ENCODE assay signal across 8 mouse cellular contexts in the genomic region with DNA sequence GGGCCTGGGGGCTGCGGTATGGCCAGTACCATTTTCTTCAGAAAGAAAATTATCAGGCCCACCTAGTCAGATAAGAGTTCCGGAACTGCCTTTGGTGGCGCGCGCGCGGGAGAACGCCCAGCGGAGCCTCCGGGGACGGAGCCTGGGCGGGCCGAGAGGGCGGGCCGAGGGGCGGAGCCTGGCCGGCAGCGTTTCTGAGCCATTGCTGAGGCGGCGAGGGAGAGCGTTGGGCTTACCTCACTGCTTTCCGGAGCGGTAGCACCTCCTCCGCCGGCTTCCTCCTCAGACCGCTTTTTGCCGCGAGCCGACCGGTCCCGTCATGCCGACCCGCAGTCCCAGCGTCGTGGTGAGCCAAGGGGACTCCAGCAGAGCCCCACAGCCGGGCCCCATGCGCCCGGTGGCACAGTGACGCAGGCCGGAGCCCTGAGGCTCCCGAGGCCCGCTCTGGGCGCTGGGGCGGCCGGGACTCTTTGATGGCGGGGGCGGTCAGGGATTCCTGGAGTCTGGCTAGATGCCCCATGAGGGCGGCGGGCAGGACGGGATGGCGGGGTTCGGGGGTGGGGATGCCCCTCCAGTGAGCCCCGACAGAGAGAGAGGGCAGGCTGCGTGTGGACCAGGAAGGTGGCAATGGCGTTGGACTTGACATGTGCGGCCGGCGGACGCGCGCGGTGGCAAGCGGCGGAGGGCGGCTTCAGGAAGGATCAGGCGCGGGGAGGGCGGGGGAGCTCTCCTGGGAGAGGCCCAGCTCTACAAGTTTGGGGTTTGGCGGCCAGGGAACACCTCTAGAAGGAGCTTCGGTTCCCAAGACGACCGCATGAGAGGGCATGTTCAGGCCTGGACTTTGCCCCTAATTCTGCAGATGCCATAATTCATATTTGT. TPM values are rescaled to one million over a fixed set of nuclear protein-coding genes. Genes with fewer than 3 reads are reported as not detected.
DNase-seq lines count a peak whose midpoint lies in the region; ATAC-seq and TF ChIP-seq lines count a peak whose summit lies in the region.

Gene Hprt (plus strand): TSS at position 233 of the 879 bp plus-strand sequence.

- H3K4me3 ChIP-seq in lung, postnatal 0 days (ENCODE audit: low read depth, low read length): peak within 1 kb of the TSS; percentile 67

- peak; percentile 89 for DNase-seq in NIH3T3 (ENCODE audit: low read depth)
- DNase-seq in cerebellum, adult 9-10 months: peak; percentile 71
- DNase-seq in layer of hippocampus, postnatal 10 days (ENCODE audit: low spot score in 2 of 2): peak; percentile 76 to 82
- DNase-seq in lung, postnatal 0 days (ENCODE audit: low spot score): peak; percentile 89
- peak; percentile 36 for DNase-seq in ovary, postnatal 10 days (ENCODE audit: low spot score)
- DNase-seq in thymus, postnatal 0 days (ENCODE audit: low spot score): peak; percentile 80

- peak within 1 kb of the TSS; percentile 48 for H3K4me2 ChIP-seq in lung, postnatal 0 days (replicated peaks; ENCODE audit: low read depth, low read length)

- H3K9me3 ChIP-seq in lung, postnatal 0 days (ENCODE audit: low read length): no peaks in the 10 kb centered on the region

- ATAC-seq in frontal cortex, adult (ENCODE audit: low TSS enrichment): peak; percentile 99
- peak; percentile 98 for ATAC-seq in hematopoietic stem cell, adult 5-6 weeks (replicated peaks in 1 of 2; ENCODE audit: insufficient read depth in 1 of 2, low FRiP score in 2 of 2, low TSS enrichment in 1 of 2, low read depth in 1 of 2, poor library complexity in 2 of 2, severe bottlenecking in 2 of 2)
- ATAC-seq in lung, postnatal 0 days: peak; percentile 98

- no peak for TF ChIP-seq CTCF in lung, postnatal 0 days (IDR thresholded peaks at IDR 0.05)

- no peaks in the 10 kb centered on the region for H3K36me3 ChIP-seq in lung, postnatal 0 days (ENCODE audit: insufficient read depth, low read length)

- H3K27me3 ChIP-seq in lung, postnatal 0 days (replicated peaks; ENCODE audit: insufficient read depth, low read length): no peaks in the 10 kb centered on the region

- 10% methylated on average over 43 of the region's 72 CpGs for WGBS in lung, postnatal 0 days

- H3K27ac ChIP-seq in lung, postnatal 0 days (ENCODE audit: low read length): peak within 1 kb of the TSS; percentile 94

- peak within 1 kb of the TSS; percentile 70 for H3K9ac ChIP-seq in lung, postnatal 0 days (replicated peaks; ENCODE audit: low read depth)

- no peaks in the 10 kb centered on the region; the same call in 1 of the 2 replicates for H3K4me1 ChIP-seq in lung, postnatal 0 days (ENCODE audit: insufficient read depth, low read depth, low read length)

- no peak for TF ChIP-seq EP300 in lung, postnatal 0 days (IDR thresholded peaks at IDR 0.05)

RNA-seq across cellular contexts. Expression of gene Hprt, which starts in this region (rescaled TPM):
- total RNA-seq in hematopoietic stem cell, adult 5-6 weeks (2017): 345 and 381 TPM in 2 replicates
- total RNA-seq in layer of hippocampus, postnatal 10 days (2021): 100 to 1,000 TPM; 118 to 122 TPM
- 127 and 133 TPM in 2 replicates for polyA plus RNA-seq in lung, postnatal 0 days (2015; fragmentation: Nextera tagmentation; extraction: Ambion mirVana)
- polyA plus RNA-seq in thymus, postnatal 0 days (2015; fragmentation: Nextera tagmentation; extraction: Ambion mirVana): 322 and 331 TPM in 2 replicates

Comparison
In these comparisons a context has a peak if more than half of its experiments do, and no peak if none do; other contexts are left out.
1. Peak in every context shown above with its lines: DNase-seq, ATAC-seq, H3K4me3 ChIP-seq and H3K27ac ChIP-seq.
2. DNase-seq: peak in every context shown above with its lines; median percentile 89 in NIH3T3; 89 in lung, postnatal 0 days; 80 in thymus, postnatal 0 days; 79 in layer of hippocampus, postnatal 10 days; 71 in cerebellum, adult 9-10 months; 36 in ovary, postnatal 10 days.